ENCODE assay signal across 28 mouse cellular contexts in genomic region chr4:68536254-68536653, GRCm38 (mm10).
DNase-seq lines count a peak whose midpoint lies in the region; ATAC-seq and TF ChIP-seq lines count a peak whose summit lies in the region.
"Had no signal": no experiment of that assay in that cellular context is flagged by ENCODE, and none has a peak within 500 bp of the region (broad histone marks: within the 10 kb centered on the region; RNA-seq: fewer than 3 reads in every experiment).

No protein-coding gene starts in this region.

- no peaks in the 10 kb centered on the region for H3K36me3 ChIP-seq in forebrain, embryonic 14.5 days (ENCODE audit: control insufficient read depth, insufficient read depth, low read length)
- no peaks in the 10 kb centered on the region for H3K36me3 ChIP-seq in forebrain, embryonic 11.5 days (ENCODE audit: control insufficient read depth, insufficient read depth, low read length)
- no peaks in the 10 kb centered on the region for H3K36me3 ChIP-seq in lung, embryonic 14.5 days (ENCODE audit: insufficient read depth)
- H3K36me3 ChIP-seq: limb, embryonic 12.5 days; neural tube, embryonic 12.5 days had no signal

- no peak overlapping the region for H3K4me2 ChIP-seq in forebrain, embryonic 14.5 days (ENCODE audit: low read length)
- H3K4me2 ChIP-seq in forebrain, embryonic 11.5 days (ENCODE audit: low read depth, low read length, severe bottlenecking): no peak overlapping the region
- H3K4me2 ChIP-seq in lung, embryonic 14.5 days: no peak overlapping the region
- H3K4me2 ChIP-seq: heart, embryonic 11.5 days; limb, embryonic 12.5 days; liver, embryonic 11.5 days; neural tube, embryonic 12.5 days had no signal

- no peak for TF ChIP-seq POLR2A in lung, adult 2 months (IDR thresholded peaks at IDR 0.05; ENCODE audit: borderline replicate concordance, extremely low read depth, low read depth, low read length)
- TF ChIP-seq POLR2A in brain, embryonic 14.5 days (IDR thresholded peaks at IDR 0.05; ENCODE audit: borderline replicate concordance, extremely low read depth, insufficient read depth, insufficient read length, poor library complexity, severe bottlenecking): no peak
- no peak for TF ChIP-seq POLR2A in olfactory bulb, adult 2 months (IDR thresholded peaks at IDR 0.05; ENCODE audit: insufficient read depth, low read depth, low read length)

- H3K4me3 ChIP-seq in forebrain, embryonic 14.5 days (ENCODE audit: low read depth, low read length): no peak overlapping the region
- no peak overlapping the region for H3K4me3 ChIP-seq in forebrain, embryonic 11.5 days (ENCODE audit: low read depth, low read length)
- no peak overlapping the region for H3K4me3 ChIP-seq in lung, embryonic 14.5 days (ENCODE audit: low read depth, low read length)
- H3K4me3 ChIP-seq in lung, adult 2 months (replicated peaks; ENCODE audit: extremely low read depth, low read depth, low read length): no peak overlapping the region
- H3K4me3 ChIP-seq in olfactory bulb, adult 2 months (ENCODE audit: insufficient read depth, low read depth, low read length): no peak overlapping the region
- H3K4me3 ChIP-seq: erythroblast, embryonic 14.5 days; limb, embryonic 12.5 days; neural tube, embryonic 12.5 days had no signal

- H3K4me1 ChIP-seq in forebrain, embryonic 14.5 days (ENCODE audit: control insufficient read depth, insufficient read depth, low read length): no peaks in the 10 kb centered on the region
- H3K4me1 ChIP-seq in forebrain, embryonic 11.5 days (replicated peaks; ENCODE audit: control insufficient read depth, insufficient read depth, low read length): no peaks in the 10 kb centered on the region
- H3K4me1 ChIP-seq in lung, embryonic 14.5 days (ENCODE audit: insufficient read depth): no peaks in the 10 kb centered on the region
- no peaks in the 10 kb centered on the region for H3K4me1 ChIP-seq in lung, adult 2 months (ENCODE audit: control insufficient read depth, insufficient read depth, low read length)
- H3K4me1 ChIP-seq in olfactory bulb, adult 2 months (ENCODE audit: control insufficient read depth, insufficient read depth, low read length): no peaks in the 10 kb centered on the region
- H3K4me1 ChIP-seq: limb, embryonic 12.5 days; neural tube, embryonic 12.5 days had no signal

- no peak for TF ChIP-seq CTCF in lung, embryonic 14.5 days (IDR thresholded peaks at IDR 0.05; ENCODE audit: low read depth)
- no peak for TF ChIP-seq CTCF in lung, adult 2 months (IDR thresholded peaks at IDR 0.05; ENCODE audit: insufficient read depth, low read length)
- no peak for TF ChIP-seq CTCF in brain, embryonic 14.5 days (IDR thresholded peaks at IDR 0.05; ENCODE audit: borderline replicate concordance, extremely low read depth, insufficient read depth, insufficient read length)
- TF ChIP-seq CTCF in olfactory bulb, adult 2 months (IDR thresholded peaks at IDR 0.05; ENCODE audit: insufficient read depth, low read depth, low read length): no peak

- H3K27ac ChIP-seq in forebrain, embryonic 14.5 days (ENCODE audit: low read depth, low read length): no peak overlapping the region
- no peak overlapping the region for H3K27ac ChIP-seq in forebrain, embryonic 11.5 days (ENCODE audit: low read depth, low read length)
- no peak overlapping the region for H3K27ac ChIP-seq in lung, embryonic 14.5 days (ENCODE audit: low read depth)
- peak overlapping the region; percentile 44; the same call in 1 of the 2 replicates for H3K27ac ChIP-seq in olfactory bulb, adult 2 months (ENCODE audit: insufficient read depth, low read depth, low read length)
- H3K27ac ChIP-seq: hindbrain, postnatal 0 days; limb, embryonic 12.5 days; neural tube, embryonic 12.5 days; stomach, postnatal 0 days had no signal

- no peak for ATAC-seq in forebrain, embryonic 14.5 days
- no peak for ATAC-seq in forebrain, embryonic 11.5 days (replicated peaks; ENCODE audit: low FRiP score)
- ATAC-seq in lung, embryonic 14.5 days (ENCODE audit: insufficient read depth): no peak
- ATAC-seq: CD4-positive, CD25-positive, alpha-beta regulatory T cell, adult 4 months; hindbrain, postnatal 0 days; intestine, embryonic 16.5 days; liver, postnatal 0 days; Patski had no signal

- DNase-seq in forebrain, embryonic 14.5 days (ENCODE audit: low spot score): peak; percentile 7
- DNase-seq in forebrain, embryonic 11.5 days (ENCODE audit: low spot score): no peak
- DNase-seq in lung, embryonic 14.5 days: peak; percentile 4
- DNase-seq in lung, adult 2 months: no peak
- peak; percentile 35 for DNase-seq in brain, embryonic 14.5 days (ENCODE audit: low read depth)
- no peak for DNase-seq in spleen, postnatal 14 days (ENCODE audit: low spot score in 2 of 2)
- DNase-seq: adrenal gland, adult 2 months; cerebellum, adult 11-12 months; cerebellum, postnatal 10 days; gastrocnemius, postnatal 10 days; kidney, adult 9 months; kidney, postnatal 36 days; layer of hippocampus, postnatal 36 days; liver, postnatal 0 days; lung, postnatal 14 days; thymus, adult 2 months; thymus, postnatal 4 days had no signal

- no peak overlapping the region for H3K9ac ChIP-seq in forebrain, embryonic 14.5 days (ENCODE audit: low read length)
- H3K9ac ChIP-seq in forebrain, embryonic 11.5 days (ENCODE audit: low read length): no peak overlapping the region
- no peak overlapping the region for H3K9ac ChIP-seq in lung, embryonic 14.5 days
- H3K9ac ChIP-seq: limb, embryonic 12.5 days; liver, postnatal 0 days; neural tube, embryonic 12.5 days had no signal

- WGBS in forebrain, embryonic 14.5 days: 29% methylated on average over 3 of the region's 3 CpGs
- WGBS in forebrain, embryonic 11.5 days: 50% methylated on average over 3 of the region's 3 CpGs
- WGBS in lung, embryonic 14.5 days: 40% methylated on average over 3 of the region's 3 CpGs
- WGBS in lung, adult 2 months: 64% methylated on average over 3 of the region's 3 CpGs
- 34% methylated on average over 3 of the region's 3 CpGs for WGBS in olfactory bulb, adult 2 months

- no peaks in the 10 kb centered on the region for H3K9me3 ChIP-seq in forebrain, embryonic 14.5 days (replicated peaks; ENCODE audit: control insufficient read depth, low read length)
- H3K9me3 ChIP-seq in forebrain, embryonic 11.5 days (ENCODE audit: control insufficient read depth, low read length): no peaks in the 10 kb centered on the region
- H3K9me3 ChIP-seq in lung, embryonic 14.5 days (ENCODE audit: low read depth, low read length): no peaks in the 10 kb centered on the region
- H3K9me3 ChIP-seq: limb, embryonic 12.5 days; neural tube, embryonic 12.5 days had no signal

- H3K27me3 ChIP-seq in forebrain, embryonic 14.5 days (replicated peaks; ENCODE audit: control insufficient read depth, insufficient read depth, low read length): no peaks in the 10 kb centered on the region
- no peaks in the 10 kb centered on the region for H3K27me3 ChIP-seq in forebrain, embryonic 11.5 days (ENCODE audit: control insufficient read depth, insufficient read depth, low read length)
- H3K27me3 ChIP-seq in lung, embryonic 14.5 days (ENCODE audit: insufficient read depth, low read length): no peaks in the 10 kb centered on the region
- H3K27me3 ChIP-seq: limb, embryonic 12.5 days; neural tube, embryonic 12.5 days; Patski had no signal

Comparison
In these comparisons a context has a peak if more than half of its experiments do, and no peak if none do; other contexts are left out.
1. DNase-seq: peak in forebrain, embryonic 14.5 days (single experiment), lung, embryonic 14.5 days (single experiment) and brain, embryonic 14.5 days (single experiment); none in forebrain, embryonic 11.5 days (single experiment), lung, adult 2 months (single experiment) and spleen, postnatal 14 days (0 of 2).